Mouse (Mus musculus) MEL (cell line): ENCODE measurements around the gene Prph.

Experiments
- CTCF ChIP-seq, 3 experiments: IDR thresholded peaks in 2 of 3; conservative IDR thresholded peaks in 1 of 3; 2 replicates each; pipeline ENCODE4 v1.5.1; 2011 to 2012; ENCODE audit warnings: low read length in 3 of 3, low read depth in 2 of 3, mild to moderate bottlenecking in 2 of 3, improper control_type of control experiment in 1 of 3, inconsistent platforms in 1 of 3, mixed read lengths in 1 of 3, moderate library complexity in 1 of 3; ENCODE audit not compliant: control insufficient read depth in 1 of 3, insufficient read depth in 1 of 3, poor library complexity in 1 of 3, severe bottlenecking in 1 of 3
- ELF1 ChIP-seq: IDR thresholded peaks from 2 replicates; pipeline ENCODE4 v1.6.1; 2014; ENCODE audit warnings: low read depth, mild to moderate bottlenecking, inconsistent platforms, low read length, improper control_type of control experiment, moderate library complexity
- EP300 ChIP-seq, 2 experiments: IDR thresholded peaks; 2 replicates each; pipeline ENCODE4 v1.6.1; 2011; ENCODE audit warnings: improper control_type of control experiment in 2 of 2, low read length in 2 of 2, low read depth in 1 of 2, mild to moderate bottlenecking in 1 of 2
- MXI1 ChIP-seq: IDR thresholded peaks from 2 replicates; pipeline ENCODE4 v1.6.1; 2011; ENCODE audit warnings: mild to moderate bottlenecking, low read depth, low read length, improper control_type of control experiment
- NELFE ChIP-seq: IDR thresholded peaks from 2 replicates; pipeline ENCODE4 v1.6.1; 2011; ENCODE audit warnings: low read depth, low read length, improper control_type of control experiment
- NRF1 ChIP-seq: IDR thresholded peaks from 2 replicates; pipeline ENCODE4 v1.6.1; 2014; ENCODE audit warnings: low read depth, mild to moderate bottlenecking, inconsistent platforms, low read length, improper control_type of control experiment, moderate library complexity; ENCODE audit not compliant: poor library complexity, insufficient read depth, severe bottlenecking
- POLR2A ChIP-seq, 2 experiments: IDR thresholded peaks; 2 replicates each; pipeline ENCODE4 v1.6.1; 2011 to 2012; ENCODE audit warnings: low read length in 2 of 2, mild to moderate bottlenecking in 2 of 2, control low read depth in 1 of 2, improper control_type of control experiment in 1 of 2, low read depth in 1 of 2, moderate library complexity in 1 of 2; ENCODE audit not compliant: control insufficient read depth in 1 of 2, insufficient read depth in 1 of 2, poor library complexity in 1 of 2
- POLR2AphosphoS2 ChIP-seq: IDR thresholded peaks from 2 replicates; pipeline ENCODE4 v1.6.1; 2011; ENCODE audit warnings: low read length, improper control_type of control experiment
- POLR2AphosphoS5 ChIP-seq: IDR thresholded peaks from 2 replicates; pipeline ENCODE4 v1.6.1; 2012; ENCODE audit warnings: low read depth, borderline replicate concordance, mild to moderate bottlenecking, inconsistent platforms, low read length, moderate library complexity, mixed read lengths
- RAD21 ChIP-seq: IDR thresholded peaks from 2 replicates; pipeline ENCODE4 v1.6.1; 2011; ENCODE audit warnings: mild to moderate bottlenecking, low read depth, low read length, improper control_type of control experiment
- SIN3A ChIP-seq: IDR thresholded peaks from 2 replicates; pipeline ENCODE4 v1.6.1; 2012; ENCODE audit warnings: low read length, improper control_type of control experiment, inconsistent platforms
- UBTF ChIP-seq: IDR thresholded peaks from 2 replicates; pipeline ENCODE4 v1.6.1; 2012; ENCODE audit warnings: low read depth, mild to moderate bottlenecking, inconsistent platforms, low read length, improper control_type of control experiment, moderate library complexity, borderline replicate concordance; ENCODE audit not compliant: insufficient read depth
- USF1 ChIP-seq: IDR thresholded peaks from 2 replicates; pipeline ENCODE4 v1.6.1; 2014; ENCODE audit warnings: low read depth, mild to moderate bottlenecking, inconsistent platforms, low read length, improper control_type of control experiment, moderate library complexity

- TF ChIP-seq NRF1 (no peak), RAD21 (no peak), POLR2A (IDR thresholded peaks at IDR 0.05; ENCODE audit: control insufficient read depth in 1 of 2, insufficient read depth in 1 of 2, low read depth in 1 of 2, low read length in 2 of 2, poor library complexity in 1 of 2) (no peak), USF1 (no peak), SIN3A (no peak), EP300 (IDR thresholded peaks at IDR 0.05; ENCODE audit: low read depth in 1 of 2, low read length in 2 of 2) (no peak), CTCF (IDR thresholded peaks at IDR 0.05 in 2 of 3, conservative IDR thresholded peaks at IDR 0.05 in 1 of 3; ENCODE audit: control insufficient read depth in 1 of 3, insufficient read depth in 1 of 3, low read depth in 2 of 3, low read length in 3 of 3, poor library complexity in 1 of 3, severe bottlenecking in 1 of 3) (no peak), POLR2AphosphoS5 (no peak), UBTF (no peak), ELF1 (no peak), MXI1 (no peak), POLR2AphosphoS2 (no peak), NELFE (no peak)
Measured at GRCm38 (mm10) chr15:99078181-99078910, 23.4 kb downstream of the Prph start.
